Mouse (Mus musculus): ENCODE data around the gene Espl1. TPM values are rescaled to one million over a fixed set of nuclear protein-coding genes. Genes with fewer than 3 reads are reported as not detected.
A peak's percentile ranks its signal among the peaks of the same experiment; 100 is the strongest.

Gene Espl1
- polyA plus RNA-seq, 1 experiment from 2014 or later: 13.5 TPM

GRCm38 (mm10) chr15:102279092-102279782 is 16.8 kb upstream of the Espl1 start, which contains the start of gene Mfsd5:
TSS of gene Mfsd5 (plus strand) at chr15:102279454.
- peak within 1 kb of the TSS; percentile 83 for H3K4me2 ChIP-seq (ENCODE audit: low read length)
- peak; percentile 96 for ATAC-seq (ENCODE audit: insufficient number of reproducible peaks, insufficient read depth, low FRiP score, low read depth)
- no peaks in the 10 kb centered on the region for H3K9me3 ChIP-seq (ENCODE audit: control insufficient read depth, low read length)
- peak within 1 kb of the TSS; percentile 81 for H3K9ac ChIP-seq (ENCODE audit: low read length)
- peak within 1 kb of the TSS; percentile 67 to 86 for H3K4me3 ChIP-seq (ENCODE audit: control insufficient read depth in 1 of 2, insufficient read depth in 1 of 2, low read depth in 1 of 2, low read length in 2 of 2)
- peak within 1 kb of the TSS; percentile 76 to 86 for H3K27ac ChIP-seq (replicated peaks in 1 of 2; ENCODE audit: control insufficient read depth in 1 of 2, insufficient read depth in 1 of 2, low read depth in 2 of 2, low read length in 2 of 2)
- under 1% methylated on average over 65 of the region's 65 CpGs for WGBS
- H3K27me3 ChIP-seq (ENCODE audit: control insufficient read depth, insufficient read depth, low read length): no peaks in the 10 kb centered on the region
- peaks cover 25% of the 10 kb centered on the region for H3K36me3 ChIP-seq (ENCODE audit: control insufficient read depth, insufficient read depth, low read length)
- peaks cover 9 to 20% of the 10 kb centered on the region in 2 experiments for H3K4me1 ChIP-seq (ENCODE audit: control insufficient read depth in 2 of 2, insufficient read depth in 2 of 2, low read length in 2 of 2)

- WGBS: 23% methylated on average over 13 of the region's 13 CpGs
- H3K9me3 ChIP-seq (ENCODE audit: control insufficient read depth, low read length): no peaks in the 10 kb centered on the region
- peak overlapping the region; percentile 81 for H3K9ac ChIP-seq (ENCODE audit: low read length)
- H3K36me3 ChIP-seq (ENCODE audit: control insufficient read depth, insufficient read depth, low read length): peaks cover 25% of the 10 kb centered on the region
- ATAC-seq (ENCODE audit: insufficient number of reproducible peaks, insufficient read depth, low FRiP score, low read depth): peak; percentile 20
- peak overlapping the region; percentile 67 to 86 for H3K4me3 ChIP-seq (ENCODE audit: control insufficient read depth in 1 of 2, insufficient read depth in 1 of 2, low read depth in 1 of 2, low read length in 2 of 2)
- peak overlapping the region; percentile 76 to 86 for H3K27ac ChIP-seq (replicated peaks in 1 of 2; ENCODE audit: control insufficient read depth in 1 of 2, insufficient read depth in 1 of 2, low read depth in 2 of 2, low read length in 2 of 2)
- no peaks in the 10 kb centered on the region for H3K27me3 ChIP-seq (ENCODE audit: control insufficient read depth, insufficient read depth, low read length)
- peak overlapping the region; percentile 83 for H3K4me2 ChIP-seq (ENCODE audit: low read length)
- H3K4me1 ChIP-seq (ENCODE audit: control insufficient read depth in 2 of 2, insufficient read depth in 2 of 2, low read length in 2 of 2): peaks cover 11 to 20% of the 10 kb centered on the region in 2 experiments
Observed at GRCm38 (mm10) chr15:102279783-102280520, 16.1 kb upstream of the Espl1 start.

GRCm38 (mm10) chr15:102280623-102281022 is 15.4 kb upstream of the Espl1 start:
- Histone ChIP-seq H3K36me3 (ENCODE audit: control insufficient read depth, insufficient read depth, low read length) (peaks cover 25% of the 10 kb centered on the region), H3K9me3 (ENCODE audit: control insufficient read depth, low read length) (no peaks in the 10 kb centered on the region), H3K4me1 (ENCODE audit: control insufficient read depth in 2 of 2, insufficient read depth in 2 of 2, low read length in 2 of 2) (peaks cover 12 to 20% of the 10 kb centered on the region in 2 experiments), H3K9ac (ENCODE audit: low read length) (no peak overlapping the region), H3K27me3 (ENCODE audit: control insufficient read depth, insufficient read depth, low read length) (no peaks in the 10 kb centered on the region), H3K27ac (replicated peaks in 1 of 2; ENCODE audit: control insufficient read depth in 1 of 2, insufficient read depth in 1 of 2, low read depth in 2 of 2, low read length in 2 of 2) (no peak overlapping the region), H3K4me3 (ENCODE audit: control insufficient read depth in 1 of 2, insufficient read depth in 1 of 2, low read depth in 1 of 2, low read length in 2 of 2) (peak overlapping the region in 1 of 2 experiments; percentile 67; a peak in 1 of 4 replicates), H3K4me2 (ENCODE audit: low read length) (peak overlapping the region; percentile 83)
- ATAC-seq (ENCODE audit: insufficient number of reproducible peaks, insufficient read depth, low FRiP score, low read depth): no peak
- WGBS: 94% methylated on average over 19 of the region's 19 CpGs

- 68% methylated on average over 8 of the region's 8 CpGs for WGBS
- Histone ChIP-seq H3K4me3 (ENCODE audit: control insufficient read depth in 1 of 2, insufficient read depth in 1 of 2, low read depth in 1 of 2, low read length in 2 of 2) (no peak overlapping the region), H3K9ac (ENCODE audit: low read length) (no peak overlapping the region), H3K36me3 (ENCODE audit: control insufficient read depth, insufficient read depth, low read length) (peaks cover 25% of the 10 kb centered on the region), H3K27ac (replicated peaks in 1 of 2; ENCODE audit: control insufficient read depth in 1 of 2, insufficient read depth in 1 of 2, low read depth in 2 of 2, low read length in 2 of 2) (no peak overlapping the region), H3K4me2 (ENCODE audit: low read length) (no peak overlapping the region), H3K27me3 (ENCODE audit: control insufficient read depth, insufficient read depth, low read length) (no peaks in the 10 kb centered on the region), H3K4me1 (ENCODE audit: control insufficient read depth in 2 of 2, insufficient read depth in 2 of 2, low read length in 2 of 2) (peaks cover 12 to 20% of the 10 kb centered on the region in 2 experiments), H3K9me3 (ENCODE audit: control insufficient read depth, low read length) (no peaks in the 10 kb centered on the region)
- no peak for ATAC-seq (ENCODE audit: insufficient number of reproducible peaks, insufficient read depth, low FRiP score, low read depth)
Observed at GRCm38 (mm10) chr15:102282463-102283292, 13.4 kb upstream of the Espl1 start.

GRCm38 (mm10) chr15:102283648-102284047 is 12.4 kb upstream of the Espl1 start:
- H3K9me3 ChIP-seq (ENCODE audit: control insufficient read depth, low read length): no peaks in the 10 kb centered on the region
- no peak overlapping the region for H3K4me3 ChIP-seq (ENCODE audit: control insufficient read depth in 1 of 2, insufficient read depth in 1 of 2, low read depth in 1 of 2, low read length in 2 of 2)
- no peak overlapping the region for H3K27ac ChIP-seq (replicated peaks in 1 of 2; ENCODE audit: control insufficient read depth in 1 of 2, insufficient read depth in 1 of 2, low read depth in 2 of 2, low read length in 2 of 2)
- WGBS: 61% methylated on average over 3 of the region's 3 CpGs
- ATAC-seq (ENCODE audit: insufficient number of reproducible peaks, insufficient read depth, low FRiP score, low read depth): no peak
- H3K4me1 ChIP-seq (ENCODE audit: control insufficient read depth in 2 of 2, insufficient read depth in 2 of 2, low read length in 2 of 2): peaks cover 11 to 19% of the 10 kb centered on the region in 2 experiments
- peaks cover 25% of the 10 kb centered on the region for H3K36me3 ChIP-seq (ENCODE audit: control insufficient read depth, insufficient read depth, low read length)
- no peaks in the 10 kb centered on the region for H3K27me3 ChIP-seq (ENCODE audit: control insufficient read depth, insufficient read depth, low read length)
- no peak overlapping the region for H3K9ac ChIP-seq (ENCODE audit: low read length)
- H3K4me2 ChIP-seq (ENCODE audit: low read length): no peak overlapping the region

GRCm38 (mm10) chr15:102287395-102287794 is 8.7 kb upstream of the Espl1 start:
- no peak overlapping the region for H3K4me2 ChIP-seq (ENCODE audit: low read length)
- no peaks in the 10 kb centered on the region for H3K9me3 ChIP-seq (ENCODE audit: control insufficient read depth, low read length)
- H3K36me3 ChIP-seq (ENCODE audit: control insufficient read depth, insufficient read depth, low read length): 0 out of 2 replicates have a peak, but pooled peaks cover 4% of the 10 kb centered on the region
- peaks cover 0 to 3% of the 10 kb centered on the region in 2 experiments; a peak in 1 of 4 replicates for H3K4me1 ChIP-seq (ENCODE audit: control insufficient read depth in 2 of 2, insufficient read depth in 2 of 2, low read length in 2 of 2)
- no peak overlapping the region for H3K9ac ChIP-seq (ENCODE audit: low read length)
- no peak overlapping the region for H3K4me3 ChIP-seq (ENCODE audit: control insufficient read depth in 1 of 2, insufficient read depth in 1 of 2, low read depth in 1 of 2, low read length in 2 of 2)
- H3K27me3 ChIP-seq (ENCODE audit: control insufficient read depth, insufficient read depth, low read length): no peaks in the 10 kb centered on the region
- no peak for ATAC-seq (ENCODE audit: insufficient number of reproducible peaks, insufficient read depth, low FRiP score, low read depth)
- no peak overlapping the region for H3K27ac ChIP-seq (replicated peaks in 1 of 2; ENCODE audit: control insufficient read depth in 1 of 2, insufficient read depth in 1 of 2, low read depth in 2 of 2, low read length in 2 of 2)

GRCm38 (mm10) chr15:102296368-102297006 is 421 bp downstream of the Espl1 start:
- Histone ChIP-seq H3K27ac (replicated peaks in 1 of 2; ENCODE audit: control insufficient read depth in 1 of 2, insufficient read depth in 1 of 2, low read depth in 2 of 2, low read length in 2 of 2) (no peak overlapping the region), H3K4me1 (ENCODE audit: control insufficient read depth in 2 of 2, insufficient read depth in 2 of 2, low read length in 2 of 2) (0 out of 4 replicates have a peak, but pooled peaks cover 0 to 4% of the 10 kb centered on the region in 2 experiments), H3K4me2 (ENCODE audit: low read length) (peak overlapping the region; percentile 92), H3K36me3 (ENCODE audit: control insufficient read depth, insufficient read depth, low read length) (peaks cover 33% of the 10 kb centered on the region), H3K9me3 (ENCODE audit: control insufficient read depth, low read length) (no peaks in the 10 kb centered on the region), H3K27me3 (ENCODE audit: control insufficient read depth, insufficient read depth, low read length) (no peaks in the 10 kb centered on the region), H3K9ac (ENCODE audit: low read length) (peak overlapping the region; percentile 72), H3K4me3 (ENCODE audit: control insufficient read depth in 1 of 2, insufficient read depth in 1 of 2, low read depth in 1 of 2, low read length in 2 of 2) (peak overlapping the region; percentile 71 to 95)
- WGBS: 6% methylated on average over 23 of the region's 24 CpGs
- ATAC-seq (ENCODE audit: insufficient number of reproducible peaks, insufficient read depth, low FRiP score, low read depth): 0 out of 2 replicates have a peak, but pooled peaks have one; percentile 16
